Mouse (Mus musculus): ENCODE results near the gene Zdhhc15. TPM values are rescaled to one million over a fixed set of nuclear protein-coding genes. Genes with fewer than 3 reads are reported as not detected.
"Not testable (repeated sequence)": the region's sequence is repeated elsewhere in the genome, so short reads cannot be mapped to it uniquely, and the experiment has no call there.

Gene Zdhhc15
- total RNA-seq (2022): 1 to 10 TPM; 5.9 to 8.1 (median 6.2) TPM

GRCm38 (mm10) chrX:104670757-104671549, at the start of gene Zdhhc15:
Zdhhc15 (minus strand) TSS chrX:104671064.
- peak; percentile 11 to 44 for DNase-seq (ENCODE audit: low spot score in 2 of 2)

GRCm38 (mm10) chrX:104707935-104708334, 37.1 kb upstream of the Zdhhc15 start:
- no peak for DNase-seq (ENCODE audit: low spot score in 2 of 2)

DNA sequence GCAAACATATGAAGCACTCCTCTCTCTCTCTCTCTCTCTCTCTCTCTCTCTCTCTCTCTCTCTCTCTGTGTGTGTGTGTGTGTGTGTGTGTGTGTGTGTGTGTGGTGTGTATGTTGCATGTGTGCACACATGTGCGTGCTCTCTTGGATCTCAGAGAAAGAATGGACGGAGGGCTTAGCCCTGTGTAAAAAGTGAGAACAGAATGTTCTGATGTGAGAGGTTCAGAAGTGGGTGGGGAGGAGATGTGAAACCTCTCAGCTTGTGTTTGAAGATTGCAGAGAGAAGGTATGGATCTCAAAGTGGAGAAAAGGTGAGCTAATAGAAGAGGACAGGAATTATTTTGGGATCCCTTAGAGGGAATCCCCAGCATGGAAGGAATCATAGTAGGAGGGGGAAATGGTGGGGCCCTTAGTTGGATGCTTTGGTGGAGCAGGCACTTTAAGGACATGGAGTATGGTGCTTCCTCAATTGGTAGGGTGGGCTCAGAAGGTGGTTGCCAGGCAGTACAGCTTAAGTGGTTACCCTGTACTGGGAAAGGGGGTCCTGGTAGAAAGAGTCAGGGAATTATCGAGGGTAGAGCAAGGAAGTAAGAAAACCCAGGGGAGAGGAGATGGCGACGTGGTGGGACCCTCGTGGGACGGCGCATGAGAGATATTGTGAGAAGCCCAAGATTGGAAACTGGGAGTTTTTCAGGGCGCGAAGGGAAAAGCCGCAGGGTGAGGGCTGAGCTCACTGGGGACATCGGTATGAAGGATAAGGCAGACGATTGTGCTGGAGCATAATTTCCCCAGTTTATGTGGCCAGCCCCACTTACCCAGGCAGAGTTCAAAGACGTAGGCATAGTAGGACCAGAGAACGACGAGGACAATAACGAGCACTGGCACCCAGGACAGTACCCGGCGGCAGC, 761 bp downstream of the Zdhhc15 start:
- DNase-seq (ENCODE audit: low spot score in 2 of 2): no peak

GRCm38 (mm10) chrX:104656976-104657375, 13.9 kb downstream of the Zdhhc15 start:
- no peak for DNase-seq (ENCODE audit: low spot score in 2 of 2)

DNA sequence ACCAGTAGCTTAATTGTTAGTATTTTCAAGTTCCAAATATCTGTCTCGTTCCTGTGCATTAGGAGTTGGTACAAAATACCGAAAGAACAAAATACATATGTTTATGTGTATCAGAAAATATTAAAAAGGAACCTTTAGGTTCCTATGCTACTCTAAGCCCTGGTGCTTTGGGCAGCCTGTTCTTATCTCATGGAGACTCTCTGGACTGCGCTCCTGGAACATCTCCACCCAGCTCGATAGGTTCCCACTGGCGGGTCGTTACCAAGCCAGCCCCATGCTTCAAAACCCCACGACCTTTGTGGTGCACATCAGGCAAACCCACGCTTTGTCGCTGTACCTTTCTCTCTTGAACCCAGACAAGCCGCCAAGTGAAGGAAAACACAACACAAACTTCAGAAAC, 58.3 kb downstream of the Zdhhc15 start:
- no peak for DNase-seq (ENCODE audit: low spot score in 2 of 2)

GRCm38 (mm10) chrX:104603738-104604430, 67.0 kb downstream of the Zdhhc15 start:
- DNase-seq (ENCODE audit: low spot score in 2 of 2): not testable (repeated sequence)

- DNase-seq (ENCODE audit: low spot score in 2 of 2): not testable (repeated sequence)
These were observed 68.5 kb downstream of the Zdhhc15 start for GRCm38 (mm10) chrX:104602168-104602859.

DNA sequence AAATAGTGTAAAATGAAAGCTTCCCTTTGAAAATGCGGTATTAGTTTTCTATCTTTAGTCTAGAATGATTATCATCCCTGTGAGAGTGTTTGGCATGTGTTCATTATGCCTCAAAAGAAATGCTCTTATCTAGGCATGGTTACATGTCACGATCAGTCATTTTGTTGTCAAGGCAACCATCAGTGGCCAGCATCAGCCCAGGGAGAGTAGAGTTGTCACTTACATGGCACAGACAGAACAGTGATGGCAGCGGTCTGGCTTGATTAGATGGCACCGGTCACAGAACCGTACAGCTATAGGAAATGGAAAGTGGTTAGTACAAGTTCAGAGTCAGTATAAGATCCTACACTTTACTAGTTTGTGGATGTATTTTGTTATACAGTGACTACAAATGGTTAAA, 96.9 kb downstream of the Zdhhc15 start:
- DNase-seq (ENCODE audit: low spot score in 2 of 2): no peak

DNA sequence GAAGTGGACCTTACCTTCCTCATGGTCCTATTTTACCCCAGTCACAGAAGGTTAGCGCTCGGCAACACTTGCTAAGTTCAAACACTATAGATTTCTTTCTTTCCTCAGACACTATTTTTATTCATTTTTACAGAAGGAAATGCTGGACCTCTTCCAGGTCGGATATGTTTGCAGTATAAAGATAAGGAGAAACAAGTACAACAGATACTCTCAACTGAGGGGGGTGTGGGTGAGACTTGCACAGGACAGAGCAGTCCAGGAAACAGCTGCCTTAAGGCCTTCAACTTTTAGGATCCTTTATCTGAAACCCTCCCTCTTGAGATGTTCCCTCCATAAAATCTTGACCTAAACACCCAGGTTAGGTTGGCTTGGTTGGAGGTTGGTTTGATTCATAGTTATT, 103.4 kb downstream of the Zdhhc15 start:
- no peak for DNase-seq (ENCODE audit: low spot score in 2 of 2)

GRCm38 (mm10) chrX:104545283-104545682, 125.6 kb downstream of the Zdhhc15 start:
- DNase-seq (ENCODE audit: low spot score in 2 of 2): no peak

DNA sequence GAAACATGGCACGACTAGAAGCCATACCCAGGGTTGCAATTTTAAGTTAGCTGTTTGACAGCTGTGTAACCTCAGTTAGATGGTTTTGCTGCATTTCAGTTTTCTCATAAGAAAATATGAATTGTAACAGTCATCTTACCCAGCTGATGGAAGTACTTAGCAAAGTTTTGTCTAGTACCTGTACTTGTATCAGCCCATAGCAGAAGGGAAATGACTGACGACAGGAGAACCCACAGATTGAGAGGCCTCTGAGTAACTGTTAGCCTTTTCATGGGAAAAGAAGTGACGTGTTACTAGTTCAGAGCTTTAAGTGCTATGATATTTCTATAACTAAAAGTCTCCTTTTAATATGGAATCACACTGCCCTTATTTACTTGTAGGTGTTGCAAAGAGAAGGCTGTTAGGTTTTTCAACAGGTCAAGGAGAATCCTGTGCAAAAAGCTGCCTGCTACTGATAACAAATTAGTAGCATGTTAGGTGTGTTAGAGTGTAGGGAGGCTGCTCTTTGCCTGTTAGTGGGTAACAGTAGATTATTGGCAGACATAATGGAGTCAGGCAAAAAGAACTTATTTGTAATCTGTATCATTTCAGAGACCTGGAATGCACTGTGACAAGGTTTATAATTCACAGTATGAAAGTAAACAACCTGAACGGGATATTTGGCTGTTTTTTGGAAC, 126.8 kb downstream of the Zdhhc15 start:
- DNase-seq (ENCODE audit: low spot score in 2 of 2): no peak

- no peak for DNase-seq (ENCODE audit: low spot score in 2 of 2)
These were observed 128.2 kb downstream of the Zdhhc15 start for GRCm38 (mm10) chrX:104542635-104543034.

- DNase-seq (ENCODE audit: low spot score in 2 of 2): no peak
These were observed 169.1 kb downstream of the Zdhhc15 start for GRCm38 (mm10) chrX:104501765-104502164.

DNA sequence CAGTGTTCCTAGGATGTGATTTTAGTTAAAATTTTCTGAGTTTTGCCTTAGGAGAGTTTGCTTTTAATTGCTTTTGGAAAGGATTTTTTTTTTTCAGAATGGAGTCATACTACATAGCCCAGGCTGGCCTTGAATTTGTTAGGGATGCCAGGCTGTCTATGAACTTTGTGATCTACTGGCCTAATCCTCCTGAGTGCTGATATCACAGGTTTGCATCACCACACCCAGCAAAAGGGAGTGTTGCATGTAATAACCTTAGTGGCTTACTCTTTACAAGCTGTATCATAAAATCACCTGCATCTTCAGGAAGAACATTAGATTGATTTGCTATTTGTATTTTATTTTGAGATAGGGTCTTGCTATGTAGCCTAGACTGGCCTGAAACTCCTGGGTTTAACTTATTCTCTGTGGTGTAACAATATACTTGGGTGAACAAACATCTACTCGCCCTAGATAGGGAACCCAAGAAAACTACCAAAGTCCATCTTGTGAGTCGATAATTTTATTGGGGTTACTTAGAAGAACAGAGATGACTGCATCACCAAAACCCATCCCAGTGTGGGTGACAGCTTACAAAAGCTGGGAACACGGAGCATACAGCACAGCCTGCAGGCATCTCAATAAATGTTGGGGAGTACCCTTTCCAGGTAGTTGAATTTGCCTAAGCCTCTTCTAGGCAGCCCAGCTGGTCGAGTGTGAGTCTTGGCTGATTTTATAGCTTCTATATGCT, 181.1 kb downstream of the Zdhhc15 start:
- DNase-seq (ENCODE audit: low spot score in 2 of 2): no peak

DNA sequence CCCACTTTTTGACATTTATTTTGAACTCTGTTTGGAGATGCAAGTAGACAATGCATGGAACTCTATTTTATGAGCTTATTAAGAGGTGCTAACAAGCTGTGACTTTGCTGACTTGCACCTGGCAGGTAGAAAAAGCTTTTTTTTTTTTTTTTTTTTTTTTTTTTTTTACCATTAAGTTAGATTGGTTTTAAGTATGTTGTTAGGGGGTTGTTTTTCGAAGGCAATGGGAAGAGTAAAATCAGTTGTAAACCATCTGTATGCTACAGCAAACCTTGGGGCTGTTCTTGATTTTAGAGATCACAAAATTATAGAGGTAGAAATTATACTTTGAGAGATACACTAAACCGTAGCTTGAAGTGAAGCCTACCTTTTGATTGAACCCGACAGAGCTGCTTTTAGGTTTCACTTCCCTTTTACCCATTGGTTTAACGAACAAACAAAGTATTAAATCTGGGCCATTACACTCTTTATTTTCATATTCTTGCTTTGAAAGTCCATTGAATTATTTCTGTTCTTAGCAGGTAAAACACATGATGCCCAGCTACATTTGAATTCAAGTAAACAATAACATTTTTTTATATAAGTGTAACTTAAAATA, 181.9 kb downstream of the Zdhhc15 start:
- DNase-seq (ENCODE audit: low spot score in 2 of 2): no peak

DNA sequence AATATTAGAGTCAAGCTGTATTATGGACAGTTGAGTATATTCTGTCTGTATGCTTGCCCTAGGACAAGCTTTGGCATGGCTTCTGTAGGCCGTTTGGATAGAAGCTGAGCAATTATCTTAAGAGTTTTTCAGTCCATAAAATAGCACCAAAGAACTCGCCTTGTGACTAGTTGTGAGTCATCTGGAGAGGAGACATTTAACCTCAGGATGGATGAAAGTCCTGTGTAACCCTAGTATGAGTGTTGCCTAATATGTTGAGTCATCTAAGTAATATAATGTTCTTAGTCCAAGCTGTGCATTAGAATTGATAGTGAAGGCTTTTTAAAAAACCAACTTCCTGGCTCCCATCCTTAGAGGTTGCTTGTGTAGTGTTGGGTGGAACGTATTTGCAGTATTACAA, 182.8 kb downstream of the Zdhhc15 start:
- DNase-seq (ENCODE audit: low spot score in 2 of 2): no peak

Measured in layer of hippocampus, adult 8-10 months (tissue).